Mouse (Mus musculus): Measurements from ENCODE around the gene Vps45.

The Vps45 gene

GRCm38 (mm10) chr3:96058231-96058896 lies at the start of gene Vps45:
TSS of gene Vps45 (minus strand) at chr3:96058466.
- DNase-seq (ENCODE audit: low spot score): peak; percentile 68

- no peak for DNase-seq (ENCODE audit: low spot score)
Measured at GRCm38 (mm10) chr3:96106151-96106550, 47.9 kb upstream of the Vps45 start.

- DNase-seq (ENCODE audit: low spot score): no peak
Measured at GRCm38 (mm10) chr3:96105232-96105747, 47.0 kb upstream of the Vps45 start.

- DNase-seq (ENCODE audit: low spot score): peak; percentile 54
Measured at GRCm38 (mm10) chr3:96104261-96105065, 46.2 kb upstream of the Vps45 start, which contains the start of gene Otud7b. TSS of gene Otud7b (plus strand) at chr3:96104527.

- no peak for DNase-seq (ENCODE audit: low spot score)
Measured at GRCm38 (mm10) chr3:96103901-96104260, 45.6 kb upstream of the Vps45 start.

- peak; percentile 35 for DNase-seq (ENCODE audit: low spot score)
Measured at GRCm38 (mm10) chr3:96102100-96102872, 44.0 kb upstream of the Vps45 start.

GRCm38 (mm10) chr3:96098616-96099267 lies 40.5 kb upstream of the Vps45 start:
- no peak for DNase-seq (ENCODE audit: low spot score)

- DNase-seq (ENCODE audit: low spot score): no peak
Measured at GRCm38 (mm10) chr3:96098168-96098567, 39.9 kb upstream of the Vps45 start.

- no peak for DNase-seq (ENCODE audit: low spot score)
Measured at GRCm38 (mm10) chr3:96094203-96094602, 35.9 kb upstream of the Vps45 start.

GRCm38 (mm10) chr3:96093509-96093908 lies 35.2 kb upstream of the Vps45 start:
- DNase-seq (ENCODE audit: low spot score): no peak

- no peak for DNase-seq (ENCODE audit: low spot score)
Measured at GRCm38 (mm10) chr3:96091966-96092365, 33.7 kb upstream of the Vps45 start.

GRCm38 (mm10) chr3:96091146-96091545 lies 32.9 kb upstream of the Vps45 start:
- no peak for DNase-seq (ENCODE audit: low spot score)

- DNase-seq (ENCODE audit: low spot score): no peak
Measured at GRCm38 (mm10) chr3:96089882-96090489, 31.7 kb upstream of the Vps45 start.

GRCm38 (mm10) chr3:96087801-96088200 lies 29.5 kb upstream of the Vps45 start:
- DNase-seq (ENCODE audit: low spot score): no peak

- no peak for DNase-seq (ENCODE audit: low spot score)
Measured at GRCm38 (mm10) chr3:96087219-96087618, 29.0 kb upstream of the Vps45 start.

GRCm38 (mm10) chr3:96084146-96084755 lies 26.0 kb upstream of the Vps45 start:
- no peak for DNase-seq (ENCODE audit: low spot score)

GRCm38 (mm10) chr3:96082714-96083508 lies 24.6 kb upstream of the Vps45 start:
- DNase-seq (ENCODE audit: low spot score): no peak

- DNase-seq (ENCODE audit: low spot score): no peak
Measured at GRCm38 (mm10) chr3:96082100-96082499, 23.8 kb upstream of the Vps45 start.

GRCm38 (mm10) chr3:96081650-96082049 lies 23.4 kb upstream of the Vps45 start:
- DNase-seq (ENCODE audit: low spot score): no peak

- peak; percentile 22 for DNase-seq (ENCODE audit: low spot score)
Measured at GRCm38 (mm10) chr3:96081006-96081405, 22.7 kb upstream of the Vps45 start.

Measured in T-cell, adult 2 months (primary cell).